Mouse (Mus musculus): Measurements from ENCODE around the gene Hist2h2ab.
A peak's percentile ranks its signal among the peaks of the same experiment; 100 is the strongest.
"Not testable (repeated sequence)": the region's sequence is repeated elsewhere in the genome, so short reads cannot be mapped to it uniquely, and the experiment has no call there.

Hist2h2ab gene

GRCm38 (mm10) chr3:96182382-96182776 is 37.3 kb upstream of the Hist2h2ab start:
- H3K36me3 ChIP-seq (ENCODE audit: control insufficient read depth, insufficient read depth, low read length, poor library complexity, severe bottlenecking), result peaks cover 4% of the 10 kb centered on the region; the same call in 1 of the 2 replicates
- 0 out of 2 replicates have a peak, but pooled peaks cover 2% of the 10 kb centered on the region for H3K27me3 ChIP-seq (ENCODE audit: control insufficient read depth, insufficient read depth, low read length, poor library complexity, severe bottlenecking)
- DNase-seq (ENCODE audit: low read depth, low spot score), result no peak

GRCm38 (mm10) chr3:96192977-96193376 is 26.7 kb upstream of the Hist2h2ab start:
- DNase-seq (ENCODE audit: low read depth, low spot score), result no peak
- H3K36me3 ChIP-seq (ENCODE audit: control insufficient read depth, insufficient read depth, low read length, poor library complexity, severe bottlenecking), result no peaks in the 10 kb centered on the region
- H3K27me3 ChIP-seq (ENCODE audit: control insufficient read depth, insufficient read depth, low read length, poor library complexity, severe bottlenecking), result no peaks in the 10 kb centered on the region

GRCm38 (mm10) chr3:96194966-96195365 is 24.7 kb upstream of the Hist2h2ab start:
- no peaks in the 10 kb centered on the region for H3K36me3 ChIP-seq (ENCODE audit: control insufficient read depth, insufficient read depth, low read length, poor library complexity, severe bottlenecking)
- no peaks in the 10 kb centered on the region for H3K27me3 ChIP-seq (ENCODE audit: control insufficient read depth, insufficient read depth, low read length, poor library complexity, severe bottlenecking)
- DNase-seq (ENCODE audit: low read depth, low spot score), result peak; percentile 45

GRCm38 (mm10) chr3:96195616-96196313 is 23.9 kb upstream of the Hist2h2ab start:
- no peaks in the 10 kb centered on the region for H3K36me3 ChIP-seq (ENCODE audit: control insufficient read depth, insufficient read depth, low read length, poor library complexity, severe bottlenecking)
- no peaks in the 10 kb centered on the region for H3K27me3 ChIP-seq (ENCODE audit: control insufficient read depth, insufficient read depth, low read length, poor library complexity, severe bottlenecking)
- DNase-seq (ENCODE audit: low read depth, low spot score), result peak; percentile 25

GRCm38 (mm10) chr3:96196437-96197128 is 23.1 kb upstream of the Hist2h2ab start:
- DNase-seq (ENCODE audit: low read depth, low spot score), result peak; percentile 15
- no peaks in the 10 kb centered on the region for H3K36me3 ChIP-seq (ENCODE audit: control insufficient read depth, insufficient read depth, low read length, poor library complexity, severe bottlenecking)
- no peaks in the 10 kb centered on the region for H3K27me3 ChIP-seq (ENCODE audit: control insufficient read depth, insufficient read depth, low read length, poor library complexity, severe bottlenecking)

GRCm38 (mm10) chr3:96197129-96197749 is 22.4 kb upstream of the Hist2h2ab start:
- H3K36me3 ChIP-seq (ENCODE audit: control insufficient read depth, insufficient read depth, low read length, poor library complexity, severe bottlenecking), result no peaks in the 10 kb centered on the region
- H3K27me3 ChIP-seq (ENCODE audit: control insufficient read depth, insufficient read depth, low read length, poor library complexity, severe bottlenecking), result no peaks in the 10 kb centered on the region
- DNase-seq (ENCODE audit: low read depth, low spot score), result peak; percentile 91

GRCm38 (mm10) chr3:96198181-96198580 is 21.5 kb upstream of the Hist2h2ab start:
- H3K27me3 ChIP-seq (ENCODE audit: control insufficient read depth, insufficient read depth, low read length, poor library complexity, severe bottlenecking), result no peaks in the 10 kb centered on the region
- peak; percentile 84 for DNase-seq (ENCODE audit: low read depth, low spot score)
- no peaks in the 10 kb centered on the region for H3K36me3 ChIP-seq (ENCODE audit: control insufficient read depth, insufficient read depth, low read length, poor library complexity, severe bottlenecking)

- not testable (repeated sequence) for H3K36me3 ChIP-seq (ENCODE audit: control insufficient read depth, insufficient read depth, low read length, poor library complexity, severe bottlenecking); H3K27me3 ChIP-seq (ENCODE audit: control insufficient read depth, insufficient read depth, low read length, poor library complexity, severe bottlenecking); DNase-seq (ENCODE audit: low read depth, low spot score)
These were observed 20.9 kb upstream of the Hist2h2ab start for GRCm38 (mm10) chr3:96198601-96199251.

- peak; percentile 58 for DNase-seq (ENCODE audit: low read depth, low spot score)
- H3K27me3 ChIP-seq (ENCODE audit: control insufficient read depth, insufficient read depth, low read length, poor library complexity, severe bottlenecking), result no peaks in the 10 kb centered on the region
- H3K36me3 ChIP-seq (ENCODE audit: control insufficient read depth, insufficient read depth, low read length, poor library complexity, severe bottlenecking), result no peaks in the 10 kb centered on the region
These were observed 19.9 kb upstream of the Hist2h2ab start for GRCm38 (mm10) chr3:96199731-96200130.

GRCm38 (mm10) chr3:96207819-96208218 is 11.8 kb upstream of the Hist2h2ab start:
- DNase-seq (ENCODE audit: low read depth, low spot score), result no peak
- no peaks in the 10 kb centered on the region for H3K27me3 ChIP-seq (ENCODE audit: control insufficient read depth, insufficient read depth, low read length, poor library complexity, severe bottlenecking)
- no peaks in the 10 kb centered on the region for H3K36me3 ChIP-seq (ENCODE audit: control insufficient read depth, insufficient read depth, low read length, poor library complexity, severe bottlenecking)

GRCm38 (mm10) chr3:96209242-96209641 is 10.4 kb upstream of the Hist2h2ab start:
- Histone ChIP-seq H3K27me3 (ENCODE audit: control insufficient read depth, insufficient read depth, low read length, poor library complexity, severe bottlenecking) (no peaks in the 10 kb centered on the region), H3K36me3 (ENCODE audit: control insufficient read depth, insufficient read depth, low read length, poor library complexity, severe bottlenecking) (no peaks in the 10 kb centered on the region)
- no peak for DNase-seq (ENCODE audit: low read depth, low spot score)

- Histone ChIP-seq H3K36me3 (ENCODE audit: control insufficient read depth, insufficient read depth, low read length, poor library complexity, severe bottlenecking) (no peaks in the 10 kb centered on the region; the same call in 1 of the 2 replicates), H3K27me3 (ENCODE audit: control insufficient read depth, insufficient read depth, low read length, poor library complexity, severe bottlenecking) (no peaks in the 10 kb centered on the region)
- peak; percentile 75 for DNase-seq (ENCODE audit: low read depth, low spot score)
These were observed 449 bp upstream of the Hist2h2ab start for GRCm38 (mm10) chr3:96219191-96219641.

GRCm38 (mm10) chr3:96220131-96220764 is 583 bp downstream of the Hist2h2ab start:
- H3K36me3 ChIP-seq (ENCODE audit: control insufficient read depth, insufficient read depth, low read length, poor library complexity, severe bottlenecking); H3K27me3 ChIP-seq (ENCODE audit: control insufficient read depth, insufficient read depth, low read length, poor library complexity, severe bottlenecking): not testable (repeated sequence)
- peak; percentile 58 for DNase-seq (ENCODE audit: low read depth, low spot score)

Measured in splenic B cell, adult 2 months (primary cell).